Mouse (Mus musculus): ENCODE results near the gene Babam1.

GRCm38 (mm10) chr8:71351117-71351516, 45.5 kb upstream of the Babam1 start:
- no peak for TF ChIP-seq POLR2A (IDR thresholded peaks at IDR 0.05; ENCODE audit: borderline replicate concordance, insufficient read depth, low read length)
- no peak for TF ChIP-seq CTCF (IDR thresholded peaks at IDR 0.05; ENCODE audit: borderline replicate concordance, insufficient read depth, low read depth, low read length)

Measured in cerebellum, adult 2 months (tissue).